Mouse (Mus musculus) CD4-positive, CD25-positive, alpha-beta regulatory T cell, adult 9 weeks (primary cell): Measurements from ENCODE around the gene Cdk11b. TPM values are rescaled to one million over a fixed set of nuclear protein-coding genes. Genes with fewer than 3 reads are reported as not detected.

Source experiments
- polyA plus RNA-seq: library from polyadenylated mRNA; unstranded; fragments of 100-300 nt; shearing (Covaris generic); gene quantifications from one replicate; pipeline ENCODE4 v1.2.1, GENCODE M21; 2017

Gene Cdk11b
- polyA plus RNA-seq = 160 TPM

DNA sequence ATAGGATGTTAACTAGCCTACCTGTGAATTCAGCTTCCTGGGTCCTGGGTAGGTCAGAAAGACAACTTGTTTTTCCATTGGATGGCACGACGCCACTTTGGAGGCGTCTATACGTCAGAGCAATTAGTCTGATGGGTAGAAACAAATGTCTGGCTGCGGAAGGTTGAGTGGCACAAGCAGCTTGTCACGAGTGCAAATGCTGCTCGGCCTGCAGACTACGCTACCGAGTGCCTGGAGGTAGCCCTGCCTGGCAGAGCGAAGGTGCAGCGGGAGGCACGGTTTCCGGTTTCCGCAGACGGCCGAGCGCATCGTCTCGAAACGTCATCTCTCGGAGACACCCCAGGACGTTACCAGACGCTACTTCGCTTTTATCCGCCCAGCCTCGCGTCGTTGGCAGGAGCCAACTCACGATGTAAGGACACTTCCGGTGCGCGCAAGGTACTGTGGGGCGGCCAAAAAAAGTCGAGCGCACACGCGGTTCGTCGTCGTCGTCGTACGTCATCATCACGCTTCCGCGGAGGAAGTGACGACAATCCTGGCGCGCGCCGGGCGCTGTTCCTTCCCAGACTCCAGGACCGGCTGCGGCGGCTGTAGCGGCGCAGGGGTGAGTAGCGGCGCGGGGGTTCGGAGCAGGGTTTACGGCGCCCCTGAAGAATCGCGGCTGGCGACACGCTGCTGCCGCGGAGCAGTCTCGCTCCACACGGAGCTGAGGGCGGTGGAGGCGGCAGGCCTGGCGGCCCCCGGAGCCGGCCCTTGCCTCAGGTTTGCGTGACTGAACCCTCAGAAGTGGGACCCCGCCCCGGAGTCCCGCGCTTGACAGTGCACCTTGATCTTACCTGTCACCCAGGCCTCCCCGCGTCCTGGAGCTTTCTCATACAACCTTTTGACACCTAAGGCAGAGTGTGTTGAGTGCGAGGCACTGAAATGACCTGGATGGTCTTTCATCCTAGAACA, at the start of gene Cdk11b:
TSS of gene Cdk11b (plus strand) at position 517 of the 954 bp plus-strand sequence.

DNA sequence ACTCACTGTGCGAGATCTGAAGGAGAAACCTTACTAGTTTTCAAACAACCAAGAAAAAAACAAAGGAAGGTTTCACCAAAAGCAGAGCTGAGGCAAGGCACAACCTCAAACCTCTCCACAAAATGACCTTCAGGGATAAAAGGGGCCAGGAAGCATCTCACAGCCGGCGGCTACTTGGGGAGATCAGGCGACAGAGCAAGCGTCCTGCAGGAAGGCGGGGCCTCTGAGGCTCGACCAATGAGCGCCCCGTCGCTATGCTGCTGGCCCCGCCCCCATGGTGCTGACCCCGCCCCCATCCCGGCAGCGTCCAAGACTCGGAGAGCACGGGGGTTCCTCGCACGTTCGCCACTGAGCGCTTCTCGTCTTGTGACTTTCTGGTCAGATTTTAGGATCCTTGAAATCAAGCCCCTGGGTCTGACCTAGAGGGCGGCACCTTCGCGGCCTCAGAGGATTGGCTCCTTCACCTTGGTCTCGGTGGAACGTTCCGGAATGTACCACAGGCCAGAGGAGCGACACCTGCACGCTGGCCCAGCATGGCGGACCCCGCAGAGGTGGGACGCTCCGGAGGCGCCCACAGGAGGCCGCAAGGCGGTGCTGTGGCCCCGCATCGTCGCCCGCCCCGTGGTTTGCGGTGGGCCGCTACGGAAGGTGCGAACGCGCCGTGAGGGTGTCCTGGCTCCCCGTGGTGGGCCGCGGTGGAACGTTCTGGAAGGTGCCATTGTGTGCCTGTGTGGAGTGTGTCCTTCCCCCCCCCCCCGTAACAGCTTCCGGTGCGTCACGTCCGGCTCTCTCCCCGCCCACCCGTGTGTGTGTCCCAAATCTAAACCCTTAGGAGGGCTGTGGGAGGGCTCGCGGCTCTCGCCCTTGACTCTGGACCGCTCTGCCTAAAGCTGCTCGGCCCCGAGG, 23.3 kb upstream of the Cdk11b start, which contains the start of gene Slc35e2:
TSS of gene Slc35e2 (plus strand) at position 326 of the 906 bp plus-strand sequence.

DNA sequence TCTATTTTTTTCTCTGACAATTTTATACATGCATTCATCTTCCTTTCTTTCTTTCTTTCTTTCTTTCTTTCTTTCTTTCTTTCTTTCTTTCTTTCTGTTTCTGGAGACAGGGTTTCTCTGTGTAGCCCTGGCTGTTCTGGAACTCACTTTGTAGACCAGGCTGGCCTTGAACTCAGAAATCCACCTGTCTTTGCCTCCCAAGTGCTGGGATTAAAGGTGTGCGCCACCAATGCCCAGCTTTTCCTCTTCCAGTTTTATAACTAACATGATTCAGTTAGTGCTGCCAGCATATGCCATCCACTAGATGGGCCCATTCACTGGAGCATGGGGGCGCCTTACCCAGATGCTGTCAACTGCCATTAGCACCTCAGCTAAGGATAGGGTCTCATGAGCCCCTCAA, 20.7 kb downstream of the Cdk11b start, which contains the start of gene Gm10563:
TSS of gene Gm10563 (minus strand) at position 101 of the 400 bp plus-strand sequence.

DNA sequence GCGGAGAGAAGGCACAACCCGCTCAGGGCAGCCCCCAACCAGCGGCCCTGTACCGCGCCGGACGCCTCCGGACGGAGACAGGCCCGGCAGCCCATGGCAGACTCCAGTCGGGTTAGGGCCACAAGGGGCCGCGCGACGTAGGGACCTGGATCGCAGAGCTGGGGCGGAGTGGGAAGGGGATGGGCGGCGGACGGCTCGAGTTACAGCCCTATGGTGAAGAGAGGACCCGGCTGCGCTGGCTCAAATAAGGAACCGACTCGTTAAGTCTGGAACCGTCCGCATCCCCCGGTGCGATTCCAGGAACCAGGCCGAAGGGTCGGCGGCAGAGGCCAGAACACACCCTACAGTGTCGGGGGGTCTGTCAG, 28.4 kb downstream of the Cdk11b start, which contains the start of gene Mmp23:
TSS of gene Mmp23 (minus strand) at position 299 of the 365 bp plus-strand sequence.

DNA sequence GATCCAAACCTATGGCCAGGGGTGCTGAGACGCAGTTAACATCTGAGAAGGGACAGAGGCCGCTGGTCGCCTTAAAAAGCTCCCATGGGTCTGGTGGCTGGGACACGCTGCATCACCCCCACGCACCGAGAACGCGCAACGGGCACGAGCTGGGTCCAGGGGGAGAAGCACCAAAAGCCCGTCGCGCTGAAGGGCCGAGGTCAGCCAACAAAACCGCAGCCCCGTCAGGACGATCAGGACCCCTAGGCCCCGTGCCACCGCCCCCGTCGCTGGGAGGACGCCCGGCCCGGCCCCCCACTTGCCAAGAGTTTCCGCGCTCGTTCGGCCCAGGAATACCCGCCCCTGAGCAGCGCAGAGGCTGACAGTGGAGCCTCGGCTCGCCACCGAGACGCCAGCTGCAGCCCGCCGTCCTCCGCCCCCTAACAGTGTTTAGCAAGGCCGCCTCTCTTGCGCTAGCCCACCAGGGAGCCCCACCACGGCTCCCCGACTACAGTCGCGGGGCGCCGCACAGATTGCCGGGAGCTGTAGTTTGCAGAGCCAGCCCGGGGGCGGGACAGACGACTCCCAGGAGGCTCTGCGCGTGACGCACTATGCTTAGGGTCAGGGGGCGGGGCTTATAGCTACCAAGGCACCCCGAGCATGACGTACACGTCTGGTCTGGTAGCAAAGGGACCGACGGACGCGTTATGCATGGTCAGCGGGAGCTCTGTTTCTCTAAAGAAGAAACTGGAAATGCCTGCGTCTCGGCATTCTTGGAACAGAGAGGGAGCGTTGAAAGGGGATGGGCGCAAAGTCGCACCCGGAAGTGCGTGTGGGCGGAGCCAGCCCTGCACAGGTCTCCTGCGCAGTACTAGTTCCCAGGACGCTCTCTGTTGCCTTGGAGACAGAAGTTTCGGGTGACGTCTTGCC, 44.3 kb downstream of the Cdk11b start, which contains the start of gene Mib2:
TSS of gene Mib2 (minus strand) at position 510 of the 909 bp plus-strand sequence.

DNA sequence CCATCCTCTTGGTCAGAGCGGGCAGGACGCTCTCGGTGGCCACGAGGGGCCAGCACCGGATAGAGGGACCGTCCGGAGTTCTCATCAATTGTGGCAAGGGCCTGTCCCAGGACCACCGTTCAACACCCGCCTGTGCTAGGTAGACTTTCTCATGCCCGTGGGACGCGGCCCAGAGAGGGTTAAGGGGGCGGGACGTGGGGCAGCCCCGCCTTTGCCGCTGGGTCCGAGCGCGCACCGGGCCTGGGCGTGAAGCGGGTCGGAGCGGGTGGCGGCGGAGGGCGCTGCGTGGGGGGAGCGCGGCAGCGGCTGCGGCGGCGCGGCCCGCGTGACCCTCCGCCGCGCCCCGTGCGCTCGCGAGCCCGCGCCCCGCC, 69.4 kb downstream of the Cdk11b start, which contains the start of gene Fndc10:
TSS of gene Fndc10 (plus strand) at position 232 of the 371 bp plus-strand sequence.

Other genes with a start within 250 kb of the Cdk11b start
- gene Gabrd, start 226.7 kb upstream of the Cdk11b start, polyA plus RNA-seq = 2.0 TPM
- 5.1 TPM for gene Cfap74, start 215.7 kb upstream of the Cdk11b start, polyA plus RNA-seq
- gene Tmem52, start 155.7 kb upstream of the Cdk11b start, polyA plus RNA-seq = not detected
- gene Gnb1, start 133.5 kb upstream of the Cdk11b start, polyA plus RNA-seq = 23.7 TPM
- 103 TPM for gene Nadk, start 62.5 kb upstream of the Cdk11b start, polyA plus RNA-seq
- gene Slc35e2, start 23.4 kb upstream of the Cdk11b start, polyA plus RNA-seq = 11.9 TPM
- not detected for gene Gm10563, start 20.6 kb downstream of the Cdk11b start, polyA plus RNA-seq
- 0.19 TPM for gene Mmp23, start 28.5 kb downstream of the Cdk11b start, polyA plus RNA-seq
- 30.9 TPM for gene Mib2, start 44.3 kb downstream of the Cdk11b start, polyA plus RNA-seq
- gene Fndc10, start 69.5 kb downstream of the Cdk11b start, polyA plus RNA-seq = 0.72 TPM
- 160 TPM for gene Ssu72, start 79.9 kb downstream of the Cdk11b start, polyA plus RNA-seq
- gene Tmem240, start 109.9 kb downstream of the Cdk11b start, polyA plus RNA-seq = 0.15 TPM
- gene Atad3a, start 136.2 kb downstream of the Cdk11b start, polyA plus RNA-seq = 28.3 TPM
- gene Vwa1, start 149.8 kb downstream of the Cdk11b start, polyA plus RNA-seq = 0.10 TPM
- gene Tmem88b, start 161.0 kb downstream of the Cdk11b start, polyA plus RNA-seq = not detected
- not detected for gene Ankrd65, start 165.6 kb downstream of the Cdk11b start, polyA plus RNA-seq
- gene Mrpl20, start 178.0 kb downstream of the Cdk11b start, polyA plus RNA-seq = 151 TPM
- gene Ccnl2, start 187.6 kb downstream of the Cdk11b start, polyA plus RNA-seq = 114 TPM
- gene Aurkaip1, start 206.4 kb downstream of the Cdk11b start, polyA plus RNA-seq = 211 TPM
- gene Mxra8, start 214.8 kb downstream of the Cdk11b start, polyA plus RNA-seq = 4.8 TPM
- 3.0 TPM for gene Dvl1, start 222.5 kb downstream of the Cdk11b start, polyA plus RNA-seq
- gene Tas1r3, start 238.5 kb downstream of the Cdk11b start, polyA plus RNA-seq = 0.99 TPM
- gene Cptp, start 244.6 kb downstream of the Cdk11b start, polyA plus RNA-seq = 23.9 TPM
- gene Ints11, start 244.7 kb downstream of the Cdk11b start, polyA plus RNA-seq = 75.8 TPM